Mouse (Mus musculus) heart, adult 2 months (tissue): ENCODE results near the gene Tomm40.

ENCODE experiments used
- CTCF ChIP-seq: fragments of 200-600 bp; IDR thresholded peaks from 2 replicates; pipeline ENCODE4 v1.8.1; 2022; ENCODE audit warnings: antibody characterized with exemption, mild to moderate bottlenecking, moderate library complexity
- EP300 ChIP-seq: fragments of 200-500 bp; IDR thresholded peaks from 2 replicates; pipeline ENCODE4 v1.6.1; 2011; ENCODE audit warnings: low read depth, low read length, control low read depth; ENCODE audit not compliant: insufficient read depth
- POLR2A ChIP-seq: fragments of 200-500 bp; IDR thresholded peaks from 2 replicates; pipeline ENCODE4 v1.6.1; 2011; ENCODE audit warnings: mild to moderate bottlenecking, low read depth, low read length, control low read depth; ENCODE audit not compliant: insufficient read depth

- TF ChIP-seq POLR2A (no peak), CTCF (no peak), EP300 (no peak)
These were observed 4.0 kb upstream of the Tomm40 start for GRCm38 (mm10) chr7:19719200-19719599.
